Mouse (Mus musculus) forebrain, embryonic 13.5 days (tissue): ENCODE measurements around the gene Wnt16. TPM values are rescaled to one million over a fixed set of nuclear protein-coding genes. Genes with fewer than 3 reads are reported as not detected.
A peak's percentile ranks its signal among the peaks of the same experiment; 100 is the strongest.
"Not testable (repeated sequence)": the region's sequence is repeated elsewhere in the genome, so short reads cannot be mapped to it uniquely, and the experiment has no call there.

ENCODE experiments used
- ATAC-seq: fragments of 200-750 bp; cut with Nextera tagmentation; 2 replicates; pipeline ENCODE4 v1.8.0; 2017
- H3K27ac ChIP-seq: fragments of 300-500 bp; sonication (generic); 2 replicates; pipeline ENCODE4 v1.5.1; 2015; ENCODE audit warnings: inconsistent platforms, mild to moderate bottlenecking, moderate library complexity
- H3K27me3 ChIP-seq: fragments of 300-500 bp; sonication (generic); 2 replicates; pipeline ENCODE4 v1.6.1; 2015; ENCODE audit warnings: mild to moderate bottlenecking, inconsistent platforms
- H3K36me3 ChIP-seq: fragments of 300-500 bp; sonication (generic); 2 replicates; pipeline ENCODE4 v1.6.1; 2015; ENCODE audit warnings: mild to moderate bottlenecking, inconsistent platforms; ENCODE audit not compliant: poor library complexity, severe bottlenecking
- H3K4me1 ChIP-seq: fragments of 300-500 bp; sonication (generic); 2 replicates; pipeline ENCODE4 v1.6.1; 2015; ENCODE audit warnings: inconsistent platforms
- H3K4me2 ChIP-seq: fragments of 300-500 bp; sonication (generic); 2 replicates; pipeline ENCODE4 v1.6.1; 2015; ENCODE audit warnings: inconsistent platforms, mild to moderate bottlenecking, moderate library complexity
- H3K4me3 ChIP-seq: fragments of 300-500 bp; sonication (generic); 2 replicates; pipeline ENCODE4 v1.5.1; 2015; ENCODE audit warnings: mild to moderate bottlenecking, inconsistent platforms
- H3K9ac ChIP-seq: fragments of 300-500 bp; sonication (generic); 2 replicates; pipeline ENCODE4 v1.6.1; 2015; ENCODE audit warnings: mild to moderate bottlenecking, inconsistent platforms
- H3K9me3 ChIP-seq: fragments of 300-500 bp; sonication (generic); replicated peaks from 2 replicates; pipeline ENCODE4 v1.6.1; 2016; ENCODE audit warnings: inconsistent platforms
- WGBS: fragments of 180-500 bp; shearing (Covaris S2); methylation state at CpG from one replicate; pipeline ENCODE4 v1.1.7; 2015; 5-methylcytosine and 5-hydroxymethylcytosine counted together
- polyA plus RNA-seq: library from polyadenylated mRNA; unstranded; fragments of >200 nt; fragmentation: Nextera tagmentation; extraction: Ambion mirVana; gene quantifications from 2 replicates; pipeline ENCODE4 v1.2.1, GENCODE M21; 2015

Wnt16 gene
- polyA plus RNA-seq: not detected in 2 replicates

GRCm38 (mm10) chr6:22288004-22288736 lies at the start of gene Wnt16:
TSS of gene Wnt16 (plus strand) at chr6:22288227.
- Histone ChIP-seq H3K9me3 (no peaks in the 10 kb centered on the region), H3K9ac (no peak within 1 kb of the TSS; the same call in 1 of the 2 replicates), H3K36me3 (no peaks in the 10 kb centered on the region), H3K27me3 (peaks cover 52% of the 10 kb centered on the region), H3K27ac (no peak within 1 kb of the TSS), H3K4me3 (peak within 1 kb of the TSS; percentile 46), H3K4me1 (peaks cover 21% of the 10 kb centered on the region), H3K4me2 (peak within 1 kb of the TSS; percentile 92)
- peak; percentile 67 for ATAC-seq
- 1% methylated on average over 20 of the region's 20 CpGs for WGBS

DNA sequence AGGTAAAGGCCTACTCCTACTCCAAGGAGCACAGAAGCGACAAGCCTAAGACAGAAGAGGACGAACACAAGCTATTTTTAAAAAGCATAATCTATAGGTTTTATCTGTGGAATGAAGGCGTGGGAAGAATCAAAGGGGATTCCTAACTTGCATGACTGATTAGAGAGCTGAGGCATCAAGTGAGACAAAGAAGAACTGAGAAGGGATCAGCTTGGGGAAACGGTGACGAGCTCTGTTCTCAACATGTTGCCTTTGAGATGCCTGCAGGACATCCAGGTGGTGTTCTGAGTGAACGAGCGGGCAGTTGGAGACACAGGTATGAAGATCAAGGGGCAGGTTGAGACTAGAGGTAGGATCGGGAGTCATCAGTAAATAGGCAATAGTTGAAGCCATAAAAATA lies 44.7 kb upstream of the Wnt16 start:
- Histone ChIP-seq H3K9me3 (no peaks in the 10 kb centered on the region), H3K36me3 (no peaks in the 10 kb centered on the region), H3K9ac (no peak overlapping the region), H3K27me3 (no peaks in the 10 kb centered on the region), H3K4me2 (no peak overlapping the region), H3K4me3 (no peak overlapping the region), H3K4me1 (no peaks in the 10 kb centered on the region), H3K27ac (no peak overlapping the region)
- 73% methylated on average over 8 of the region's 8 CpGs for WGBS
- no peak for ATAC-seq

DNA sequence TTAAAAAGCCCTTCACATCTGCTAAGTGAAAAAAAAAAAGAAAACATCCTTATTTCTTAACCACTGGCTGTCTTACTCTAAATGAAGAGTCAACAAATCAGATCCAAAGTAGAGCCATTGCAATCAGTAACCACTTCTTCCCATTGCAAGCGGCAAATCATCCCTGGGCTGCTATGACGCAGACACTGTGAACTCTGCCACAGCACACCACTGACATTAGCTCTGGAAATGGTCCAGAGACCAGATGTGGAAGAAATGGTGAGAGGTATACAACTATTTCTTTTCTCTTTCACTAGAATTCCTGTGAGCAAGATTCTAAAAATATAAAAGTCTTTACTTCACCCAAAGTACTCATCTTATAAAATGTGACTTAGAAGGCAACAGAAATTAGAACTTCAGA lies 41.3 kb upstream of the Wnt16 start:
- H3K27me3 ChIP-seq: no peaks in the 10 kb centered on the region
- H3K4me2 ChIP-seq: no peak overlapping the region

GRCm38 (mm10) chr6:22258784-22259183 lies 29.2 kb upstream of the Wnt16 start:
- Histone ChIP-seq H3K27me3 (no peaks in the 10 kb centered on the region), H3K9me3 (no peaks in the 10 kb centered on the region), H3K36me3 (no peaks in the 10 kb centered on the region), H3K4me2 (no peak overlapping the region), H3K4me3 (no peak overlapping the region), H3K9ac (no peak overlapping the region), H3K4me1 (no peaks in the 10 kb centered on the region), H3K27ac (no peak overlapping the region)
- no peak for ATAC-seq
- 88% methylated on average over 4 of the region's 4 CpGs for WGBS

More for the DNA sequence above, 41.3 kb upstream of the Wnt16 start:
- H3K9me3 ChIP-seq: no peaks in the 10 kb centered on the region
- H3K36me3 ChIP-seq: no peaks in the 10 kb centered on the region
- H3K4me3 ChIP-seq: no peak overlapping the region
- 94% methylated on average over 2 of the region's 2 CpGs for WGBS
- no peak overlapping the region for H3K9ac ChIP-seq
- no peak overlapping the region for H3K27ac ChIP-seq
- H3K4me1 ChIP-seq: no peaks in the 10 kb centered on the region
- ATAC-seq: no peak

DNA sequence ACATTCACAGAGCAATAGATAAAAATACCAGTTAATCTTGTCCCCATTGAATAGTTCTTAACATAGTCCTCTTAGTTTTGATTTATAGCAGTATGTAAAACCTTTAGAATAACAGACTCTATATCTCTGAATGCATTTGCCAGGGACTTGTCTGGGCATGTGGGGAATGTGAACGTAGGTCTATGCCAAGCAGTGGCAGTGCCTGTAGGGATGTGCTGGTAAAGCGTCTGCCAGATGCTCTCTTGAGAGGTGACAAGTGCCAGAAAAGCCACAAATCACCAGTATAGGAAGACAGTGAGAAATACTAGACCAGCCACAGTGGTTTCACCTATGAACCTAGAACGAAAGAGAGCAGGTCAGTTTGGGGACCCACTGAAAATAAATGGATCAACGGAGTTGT lies 25.5 kb upstream of the Wnt16 start:
- no peak for ATAC-seq
- Histone ChIP-seq H3K4me3 (no peak overlapping the region), H3K9ac (no peak overlapping the region), H3K27ac (no peak overlapping the region), H3K36me3 (no peaks in the 10 kb centered on the region), H3K9me3 (no peaks in the 10 kb centered on the region), H3K4me2 (no peak overlapping the region), H3K4me1 (no peaks in the 10 kb centered on the region), H3K27me3 (no peaks in the 10 kb centered on the region)
- 75% methylated on average over 4 of the region's 4 CpGs for WGBS

- H3K9me3 ChIP-seq, H3K4me3 ChIP-seq, H3K36me3 ChIP-seq, ATAC-seq, H3K27ac ChIP-seq, H3K9ac ChIP-seq, H3K4me2 ChIP-seq, H3K4me1 ChIP-seq, H3K27me3 ChIP-seq: not testable (repeated sequence)
- WGBS: 93% methylated on average over 8 of the region's 8 CpGs
These were observed 23.9 kb upstream of the Wnt16 start for GRCm38 (mm10) chr6:22264094-22264493.

- Histone ChIP-seq H3K4me2 (no peak overlapping the region), H3K27me3 (no peaks in the 10 kb centered on the region), H3K9ac (no peak overlapping the region), H3K36me3 (no peaks in the 10 kb centered on the region), H3K9me3 (no peaks in the 10 kb centered on the region), H3K4me1 (no peaks in the 10 kb centered on the region), H3K4me3 (no peak overlapping the region), H3K27ac (no peak overlapping the region)
- 84% methylated on average over 4 of the region's 4 CpGs for WGBS
- ATAC-seq: no peak
These were observed 22.0 kb upstream of the Wnt16 start for GRCm38 (mm10) chr6:22266018-22266417.

- Histone ChIP-seq H3K4me3 (no peak overlapping the region), H3K27ac (no peak overlapping the region), H3K27me3 (no peaks in the 10 kb centered on the region), H3K36me3 (no peaks in the 10 kb centered on the region), H3K9ac (no peak overlapping the region), H3K9me3 (no peaks in the 10 kb centered on the region), H3K4me1 (no peaks in the 10 kb centered on the region), H3K4me2 (no peak overlapping the region)
- WGBS: 80% methylated on average over 5 of the region's 5 CpGs
- ATAC-seq: no peak
These were observed 20.0 kb upstream of the Wnt16 start for GRCm38 (mm10) chr6:22267807-22268667.

DNA sequence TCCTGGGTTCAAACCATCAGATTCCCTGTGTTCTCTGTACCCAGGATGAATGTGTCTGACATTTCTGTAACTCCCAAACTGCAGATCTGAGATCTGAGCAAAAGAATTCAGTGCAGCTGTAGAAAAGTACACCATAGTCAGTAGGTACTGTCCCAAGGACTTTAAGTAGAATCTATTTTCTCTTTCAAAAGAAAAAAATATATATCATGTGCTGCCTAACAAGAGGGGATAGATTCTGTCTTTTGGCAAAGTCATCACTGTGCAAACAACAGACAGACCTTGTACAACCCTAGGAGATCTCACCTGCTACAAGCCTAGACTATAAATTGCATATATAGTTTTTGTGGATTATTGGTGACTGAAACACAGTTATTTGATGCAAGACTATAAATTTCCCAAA lies 19.4 kb upstream of the Wnt16 start:
- Histone ChIP-seq H3K27ac (no peak overlapping the region), H3K4me2 (no peak overlapping the region), H3K9me3 (no peaks in the 10 kb centered on the region), H3K4me3 (no peak overlapping the region), H3K27me3 (no peaks in the 10 kb centered on the region), H3K4me1 (no peaks in the 10 kb centered on the region), H3K9ac (no peak overlapping the region), H3K36me3 (no peaks in the 10 kb centered on the region)
- no peak for ATAC-seq

DNA sequence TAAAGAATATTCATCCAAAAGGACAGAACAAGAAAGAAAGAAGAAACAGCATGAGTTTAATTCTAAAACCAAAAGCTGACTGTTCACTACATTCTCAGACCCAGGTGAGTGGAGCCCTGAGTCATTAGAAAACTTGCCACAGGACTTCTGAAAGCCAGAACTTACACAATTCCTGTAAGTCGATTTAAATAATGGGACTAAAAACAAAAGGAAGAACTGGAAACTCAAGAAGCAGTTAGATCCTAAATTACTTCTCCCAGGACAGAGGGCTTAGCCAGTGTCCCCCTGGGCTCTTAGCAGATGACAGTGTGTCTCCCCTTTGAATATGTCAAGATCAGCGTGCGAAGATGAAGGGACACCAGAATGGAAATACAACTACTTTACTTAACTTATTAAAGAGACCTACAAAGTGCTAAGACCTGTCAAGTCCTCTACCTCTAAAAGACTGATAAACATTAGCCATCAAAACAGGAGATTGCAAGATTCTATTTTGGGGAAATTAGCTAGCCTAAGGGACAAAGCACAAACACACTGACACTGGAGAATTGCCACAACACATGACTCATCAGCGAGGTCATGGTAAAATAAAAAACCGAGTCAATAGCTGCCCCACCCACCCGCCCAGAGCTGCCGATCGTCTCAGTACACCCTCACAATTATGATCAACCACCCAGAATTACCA lies 18.0 kb upstream of the Wnt16 start:
- Histone ChIP-seq H3K36me3 (no peaks in the 10 kb centered on the region), H3K4me1 (no peaks in the 10 kb centered on the region), H3K4me3 (no peak overlapping the region), H3K27me3 (no peaks in the 10 kb centered on the region), H3K9me3 (no peaks in the 10 kb centered on the region), H3K27ac (no peak overlapping the region), H3K4me2 (no peak overlapping the region), H3K9ac (no peak overlapping the region)
- no peak for ATAC-seq
- WGBS: 67% methylated on average over 8 of the region's 8 CpGs

DNA sequence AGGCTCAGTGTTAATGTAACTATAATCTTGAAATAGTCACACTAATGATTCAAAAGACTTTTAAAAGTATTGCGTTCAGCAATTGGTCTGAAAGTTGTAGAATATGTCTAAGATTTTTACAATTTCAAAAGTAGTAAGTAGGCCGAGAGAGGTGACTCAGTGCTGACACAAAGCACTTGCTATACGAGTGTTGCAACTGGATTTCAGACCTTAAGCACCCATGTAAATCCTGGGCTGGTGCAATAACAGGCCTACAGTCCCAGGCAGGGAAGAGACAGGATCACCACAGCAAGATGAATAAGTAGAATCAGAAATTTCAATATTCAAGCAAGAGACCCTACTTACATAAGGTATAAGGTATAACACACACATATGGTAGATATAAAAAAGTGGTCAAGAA lies 10.1 kb upstream of the Wnt16 start:
- Histone ChIP-seq H3K4me3 (no peak overlapping the region), H3K27ac (no peak overlapping the region), H3K27me3 (no peaks in the 10 kb centered on the region), H3K4me1 (0 out of 2 replicates have a peak, but pooled peaks cover 4% of the 10 kb centered on the region), H3K36me3 (no peaks in the 10 kb centered on the region), H3K9ac (no peak overlapping the region), H3K9me3 (no peaks in the 10 kb centered on the region), H3K4me2 (no peak overlapping the region)
- WGBS: 94% methylated on average over 3 of the region's 3 CpGs
- no peak for ATAC-seq
